Mouse (Mus musculus): ENCODE data around the gene Calhm2. TPM values are rescaled to one million over a fixed set of nuclear protein-coding genes. Genes with fewer than 3 reads are reported as not detected.

Calhm2 gene
- polyA plus RNA-seq, 1 experiment from 2014 or later: 0.71 TPM

DNA sequence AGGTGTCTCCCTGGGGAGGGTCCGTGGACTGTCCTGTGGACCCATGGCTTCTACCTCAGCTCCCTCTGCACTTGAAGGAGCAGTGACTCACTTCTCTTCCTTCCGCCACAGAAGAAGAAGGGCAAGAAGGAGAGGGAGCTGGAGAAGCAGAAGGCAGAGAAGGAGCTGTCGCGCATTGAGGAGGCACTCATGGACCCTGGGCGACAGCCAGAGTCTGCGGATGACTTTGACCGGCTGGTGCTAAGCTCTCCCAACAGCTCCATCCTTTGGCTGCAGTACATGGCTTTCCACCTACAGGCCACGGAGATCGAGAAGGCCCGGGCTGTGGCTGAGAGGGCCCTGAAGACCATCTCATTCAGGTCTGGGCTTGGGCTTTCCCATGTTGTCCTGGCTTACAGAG is 9.9 kb downstream of the Calhm2 start:
- H3K4me1 ChIP-seq (replicated peaks; ENCODE audit: control insufficient read depth, insufficient read depth, low read length): no peaks in the 10 kb centered on the region
- peaks cover 10% of the 10 kb centered on the region; the same call in 1 of the 2 replicates for H3K36me3 ChIP-seq (ENCODE audit: control insufficient read depth, insufficient read depth, low read length)
- no peak overlapping the region for H3K4me2 ChIP-seq (ENCODE audit: low read depth, low read length, severe bottlenecking)
- H3K27me3 ChIP-seq (ENCODE audit: control insufficient read depth, insufficient read depth, low read length): no peaks in the 10 kb centered on the region
- ATAC-seq (replicated peaks; ENCODE audit: low FRiP score) (no peak), DNase-seq (ENCODE audit: low spot score) (no peak)
- no peak overlapping the region for H3K4me3 ChIP-seq (ENCODE audit: low read depth, low read length)
- H3K9ac ChIP-seq (ENCODE audit: low read length): no peak overlapping the region
- no peaks in the 10 kb centered on the region for H3K9me3 ChIP-seq (ENCODE audit: control insufficient read depth, low read length)
- no peak overlapping the region for H3K27ac ChIP-seq (ENCODE audit: low read depth, low read length)
- 97% methylated on average over 10 of the region's 10 CpGs for WGBS

DNA sequence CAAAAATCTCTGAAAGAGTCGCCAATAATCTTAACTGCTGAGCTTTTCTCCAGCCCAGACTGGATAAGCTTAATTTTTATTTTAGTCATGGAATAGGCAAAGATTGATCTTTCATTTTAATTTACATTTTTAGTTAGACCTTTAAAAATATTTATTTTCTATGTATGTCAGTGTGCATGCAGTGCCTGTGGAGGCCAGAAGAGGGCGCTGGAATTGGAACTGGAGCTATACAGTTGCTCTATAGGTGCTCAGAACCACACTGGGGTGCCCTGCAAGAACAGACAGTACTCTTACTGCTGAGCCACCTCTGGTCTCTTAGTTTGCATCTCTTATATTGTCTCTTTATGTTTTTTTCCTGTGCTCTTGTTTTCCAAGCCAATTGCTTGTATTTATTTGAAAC is 15.3 kb downstream of the Calhm2 start:
- H3K36me3 ChIP-seq (ENCODE audit: control insufficient read depth, insufficient read depth, low read length): peaks cover 6% of the 10 kb centered on the region; the same call in 1 of the 2 replicates
- no peaks in the 10 kb centered on the region for H3K9me3 ChIP-seq (ENCODE audit: control insufficient read depth, low read length)
- H3K4me1 ChIP-seq (replicated peaks; ENCODE audit: control insufficient read depth, insufficient read depth, low read length): no peaks in the 10 kb centered on the region
- no peaks in the 10 kb centered on the region for H3K27me3 ChIP-seq (ENCODE audit: control insufficient read depth, insufficient read depth, low read length)
- ATAC-seq (replicated peaks; ENCODE audit: low FRiP score) (no peak), DNase-seq (ENCODE audit: low spot score) (no peak)
- H3K27ac ChIP-seq (ENCODE audit: low read depth, low read length): no peak overlapping the region
- WGBS: 32% methylated on average over 2 of the region's 2 CpGs
- no peak overlapping the region for H3K9ac ChIP-seq (ENCODE audit: low read length)
- H3K4me2 ChIP-seq (ENCODE audit: low read depth, low read length, severe bottlenecking): no peak overlapping the region
- H3K4me3 ChIP-seq (ENCODE audit: low read depth, low read length): no peak overlapping the region

GRCm38 (mm10) chr19:47121054-47121453 is 17.0 kb downstream of the Calhm2 start:
- Histone ChIP-seq H3K9me3 (ENCODE audit: control insufficient read depth, low read length) (no peaks in the 10 kb centered on the region), H3K4me1 (replicated peaks; ENCODE audit: control insufficient read depth, insufficient read depth, low read length) (no peaks in the 10 kb centered on the region), H3K9ac (ENCODE audit: low read length) (no peak overlapping the region), H3K27me3 (ENCODE audit: control insufficient read depth, insufficient read depth, low read length) (no peaks in the 10 kb centered on the region), H3K36me3 (ENCODE audit: control insufficient read depth, insufficient read depth, low read length) (peaks cover 6% of the 10 kb centered on the region; the same call in 1 of the 2 replicates), H3K4me3 (ENCODE audit: low read depth, low read length) (no peak overlapping the region), H3K4me2 (ENCODE audit: low read depth, low read length, severe bottlenecking) (no peak overlapping the region), H3K27ac (ENCODE audit: low read depth, low read length) (no peak overlapping the region)
- ATAC-seq (replicated peaks; ENCODE audit: low FRiP score) (no peak), DNase-seq (ENCODE audit: low spot score) (no peak)
- 49% methylated on average over 4 of the region's 4 CpGs for WGBS

DNA sequence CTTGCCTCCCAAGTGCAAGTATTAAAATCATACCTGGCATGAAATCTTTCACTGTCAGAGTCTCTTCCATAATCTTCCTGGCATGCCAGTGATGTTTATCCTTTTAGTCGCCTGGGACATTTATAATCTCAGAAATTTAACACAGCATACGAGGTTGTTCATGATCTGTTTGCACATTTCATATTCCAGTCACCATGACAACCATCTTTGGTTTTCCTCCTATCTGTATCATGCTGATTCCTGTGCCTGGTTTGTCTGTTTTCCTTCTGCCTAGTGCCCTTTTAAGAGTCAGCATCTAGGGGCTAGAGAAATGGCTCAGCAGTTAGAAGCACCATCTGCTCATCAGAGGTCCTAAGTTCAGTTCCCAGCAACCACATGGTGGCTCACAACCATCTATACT is 19.5 kb downstream of the Calhm2 start:
- Histone ChIP-seq H3K9me3 (ENCODE audit: control insufficient read depth, low read length) (no peaks in the 10 kb centered on the region), H3K4me3 (ENCODE audit: low read depth, low read length) (no peak overlapping the region), H3K4me1 (replicated peaks; ENCODE audit: control insufficient read depth, insufficient read depth, low read length) (no peaks in the 10 kb centered on the region), H3K27me3 (ENCODE audit: control insufficient read depth, insufficient read depth, low read length) (no peaks in the 10 kb centered on the region), H3K4me2 (ENCODE audit: low read depth, low read length, severe bottlenecking) (no peak overlapping the region), H3K9ac (ENCODE audit: low read length) (no peak overlapping the region), H3K27ac (ENCODE audit: low read depth, low read length) (no peak overlapping the region), H3K36me3 (ENCODE audit: control insufficient read depth, insufficient read depth, low read length) (peaks cover 5% of the 10 kb centered on the region; the same call in 1 of the 2 replicates)
- 95% methylated on average over 2 of the region's 2 CpGs for WGBS
- no peak for DNase-seq (ENCODE audit: low spot score)
- no peak for ATAC-seq (replicated peaks; ENCODE audit: low FRiP score)

- no peaks in the 10 kb centered on the region for H3K4me1 ChIP-seq (replicated peaks; ENCODE audit: control insufficient read depth, insufficient read depth, low read length)
- H3K4me3 ChIP-seq (ENCODE audit: low read depth, low read length): no peak overlapping the region
- no peak overlapping the region for H3K4me2 ChIP-seq (ENCODE audit: low read depth, low read length, severe bottlenecking)
- no peak overlapping the region for H3K27ac ChIP-seq (ENCODE audit: low read depth, low read length)
- no peak overlapping the region for H3K9ac ChIP-seq (ENCODE audit: low read length)
- peaks cover 30% of the 10 kb centered on the region for H3K36me3 ChIP-seq (ENCODE audit: control insufficient read depth, insufficient read depth, low read length)
- DNase-seq (ENCODE audit: low spot score): no peak
- WGBS: 95% methylated on average over 9 of the region's 9 CpGs
- no peaks in the 10 kb centered on the region for H3K27me3 ChIP-seq (ENCODE audit: control insufficient read depth, insufficient read depth, low read length)
- ATAC-seq (replicated peaks; ENCODE audit: low FRiP score): no peak
- no peaks in the 10 kb centered on the region for H3K9me3 ChIP-seq (ENCODE audit: control insufficient read depth, low read length)
Measured at GRCm38 (mm10) chr19:47104641-47105271, 33.3 kb downstream of the Calhm2 start.

DNA sequence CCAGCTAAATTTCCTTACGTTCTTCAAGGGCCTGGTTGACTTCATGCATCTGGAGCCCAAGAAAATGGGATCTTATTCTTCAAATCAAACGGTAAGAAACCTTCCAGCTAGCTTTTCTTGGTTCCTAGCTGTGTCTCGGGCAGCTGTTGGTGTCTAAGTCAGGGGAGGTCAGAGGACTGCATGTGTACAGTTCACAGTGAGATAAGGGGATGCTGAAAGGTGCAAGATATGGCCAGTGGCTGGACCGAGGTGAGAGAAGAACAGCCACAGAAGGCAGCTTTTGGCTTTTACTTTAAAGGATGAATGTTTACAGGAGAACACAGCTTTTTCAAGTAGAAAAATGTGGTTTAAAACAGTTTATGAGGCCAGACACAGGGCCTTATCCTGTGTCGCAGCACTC is 37.0 kb downstream of the Calhm2 start:
- no peak for ATAC-seq (replicated peaks; ENCODE audit: low FRiP score)
- Histone ChIP-seq H3K4me1 (replicated peaks; ENCODE audit: control insufficient read depth, insufficient read depth, low read length) (no peaks in the 10 kb centered on the region), H3K36me3 (ENCODE audit: control insufficient read depth, insufficient read depth, low read length) (peaks cover 18% of the 10 kb centered on the region)

DNA sequence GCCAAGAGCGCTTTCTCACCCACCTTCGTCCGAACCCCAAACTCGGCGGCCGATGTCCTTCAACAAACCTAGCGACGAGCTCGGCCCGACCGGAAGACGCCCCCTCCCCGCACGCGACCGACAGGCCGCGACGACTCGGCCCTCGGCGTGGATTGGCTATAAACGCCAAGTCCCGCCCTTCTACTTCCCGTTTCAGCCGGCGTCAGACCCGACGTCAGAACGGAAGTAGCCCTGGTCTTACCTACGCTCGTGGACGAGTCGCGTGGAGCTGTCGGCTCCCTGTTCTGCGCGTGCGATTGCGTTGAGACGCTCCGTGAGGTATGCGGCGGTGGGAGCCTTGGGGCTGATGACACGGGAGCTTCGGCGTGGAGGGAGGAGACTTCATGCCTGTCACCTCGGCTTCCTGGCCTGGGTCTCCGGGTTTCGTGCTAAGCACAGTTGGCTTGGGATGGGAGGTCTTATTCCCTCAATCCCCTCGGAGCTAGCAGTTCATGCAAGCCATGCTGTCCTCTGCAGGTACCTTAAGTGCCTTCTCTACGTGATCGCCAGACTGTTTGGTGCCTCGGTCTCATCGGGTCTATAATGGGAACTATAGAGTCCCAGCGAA is 47.4 kb downstream of the Calhm2 start, which contains the start of the genes Usmg5 and Pdcd11:
TSS of gene Usmg5 (minus strand) at position 98 of the 607 bp plus-strand sequence.
TSS of gene Pdcd11 (plus strand) at position 219 of the 607 bp plus-strand sequence.
- no peaks in the 10 kb centered on the region; the same call in 1 of the 2 replicates for H3K4me1 ChIP-seq (replicated peaks; ENCODE audit: control insufficient read depth, insufficient read depth, low read length)
- H3K27me3 ChIP-seq (ENCODE audit: control insufficient read depth, insufficient read depth, low read length): no peaks in the 10 kb centered on the region
- H3K27ac ChIP-seq (ENCODE audit: low read depth, low read length): 0 out of 2 replicates have a peak within 1 kb of the TSS, but pooled peaks have one; percentile 46
- no peaks in the 10 kb centered on the region for H3K9me3 ChIP-seq (ENCODE audit: control insufficient read depth, low read length)
- peak within 1 kb of the TSS; percentile 93 for H3K9ac ChIP-seq (ENCODE audit: low read length)
- under 1% methylated on average over 56 of the region's 56 CpGs for WGBS
- ATAC-seq (replicated peaks; ENCODE audit: low FRiP score) (peak; percentile 100), DNase-seq (ENCODE audit: low spot score) (peak; percentile 97)
- peak within 1 kb of the TSS; percentile 91 for H3K4me3 ChIP-seq (ENCODE audit: low read depth, low read length)
- H3K36me3 ChIP-seq (ENCODE audit: control insufficient read depth, insufficient read depth, low read length): no peaks in the 10 kb centered on the region; the same call in 1 of the 2 replicates
- H3K4me2 ChIP-seq (ENCODE audit: low read depth, low read length, severe bottlenecking): peak within 1 kb of the TSS; percentile 54

More for the DNA sequence above, 37.0 kb downstream of the Calhm2 start:
- no peak for DNase-seq (ENCODE audit: low spot score)
- Histone ChIP-seq H3K9ac (ENCODE audit: low read length) (no peak overlapping the region), H3K27ac (ENCODE audit: low read depth, low read length) (no peak overlapping the region), H3K4me2 (ENCODE audit: low read depth, low read length, severe bottlenecking) (no peak overlapping the region), H3K4me3 (ENCODE audit: low read depth, low read length) (no peak overlapping the region), H3K27me3 (ENCODE audit: control insufficient read depth, insufficient read depth, low read length) (no peaks in the 10 kb centered on the region), H3K9me3 (ENCODE audit: control insufficient read depth, low read length) (no peaks in the 10 kb centered on the region)
- 92% methylated on average over 5 of the region's 5 CpGs for WGBS

- peak overlapping the region; percentile 93 for H3K9ac ChIP-seq (ENCODE audit: low read length)
- peak overlapping the region; percentile 54 for H3K4me2 ChIP-seq (ENCODE audit: low read depth, low read length, severe bottlenecking)
- 2% methylated on average over 36 of the region's 36 CpGs for WGBS
- H3K36me3 ChIP-seq (ENCODE audit: control insufficient read depth, insufficient read depth, low read length): no peaks in the 10 kb centered on the region; the same call in 1 of the 2 replicates
- no peaks in the 10 kb centered on the region for H3K9me3 ChIP-seq (ENCODE audit: control insufficient read depth, low read length)
- no peaks in the 10 kb centered on the region for H3K27me3 ChIP-seq (ENCODE audit: control insufficient read depth, insufficient read depth, low read length)
- DNase-seq (ENCODE audit: low spot score) (peak; percentile 71), ATAC-seq (replicated peaks; ENCODE audit: low FRiP score) (peak; percentile 73)
- H3K4me1 ChIP-seq (replicated peaks; ENCODE audit: control insufficient read depth, insufficient read depth, low read length): no peaks in the 10 kb centered on the region; the same call in 1 of the 2 replicates
- H3K27ac ChIP-seq (ENCODE audit: low read depth, low read length): 0 out of 2 replicates have a peak overlapping the region, but pooled peaks have one; percentile 46
- H3K4me3 ChIP-seq (ENCODE audit: low read depth, low read length): peak overlapping the region; percentile 91
Measured at GRCm38 (mm10) chr19:47089718-47090525, 48.2 kb downstream of the Calhm2 start.

Data from forebrain, embryonic 11.5 days (tissue).